Mouse (Mus musculus): Measurements from ENCODE around the gene Rab11fip5. TPM values are rescaled to one million over a fixed set of nuclear protein-coding genes. Genes with fewer than 3 reads are reported as not detected.

Rab11fip5 gene
- polyA plus RNA-seq, 1 experiment from 2014 or later = 12.3 TPM

- Histone ChIP-seq H3K36me3 (no peaks in the 10 kb centered on the region), H3K4me1 (no peaks in the 10 kb centered on the region), H3K4me3 (no peak overlapping the region), H3K27me3 (no peaks in the 10 kb centered on the region), H3K4me2 (replicated peaks) (no peak overlapping the region), H3K9me3 (no peaks in the 10 kb centered on the region), H3K9ac (no peak overlapping the region), H3K27ac (no peak overlapping the region)
- no peak for ATAC-seq (ENCODE audit: insufficient number of reproducible peaks, insufficient read depth, low FRiP score, low TSS enrichment)
Observed at GRCm38 (mm10) chr6:85305826-85306225, 68.6 kb downstream of the Rab11fip5 start.

DNA sequence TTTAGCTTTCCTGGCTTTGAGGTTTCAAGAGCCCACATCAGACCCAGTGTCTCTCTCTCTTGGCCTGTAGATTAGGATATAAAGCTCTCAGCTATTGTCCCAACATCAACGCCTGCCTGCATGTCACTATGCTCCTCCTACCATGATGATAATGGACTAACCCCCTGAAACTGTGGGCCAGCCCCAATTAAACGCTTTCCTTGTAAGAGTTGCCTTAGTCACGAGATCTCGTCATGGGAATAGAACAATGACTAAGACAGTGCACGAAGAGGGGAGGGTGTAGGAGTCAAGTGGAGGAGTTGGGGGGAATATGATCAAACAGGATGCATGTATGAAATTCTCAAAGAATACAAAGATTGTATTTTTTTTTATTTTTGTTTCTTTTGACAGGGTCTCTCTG, 69.5 kb downstream of the Rab11fip5 start:
- Histone ChIP-seq H3K27me3 (no peaks in the 10 kb centered on the region), H3K4me1 (no peaks in the 10 kb centered on the region), H3K9me3 (no peaks in the 10 kb centered on the region), H3K4me3 (no peak overlapping the region), H3K4me2 (replicated peaks) (no peak overlapping the region), H3K36me3 (no peaks in the 10 kb centered on the region), H3K9ac (no peak overlapping the region), H3K27ac (no peak overlapping the region)
- ATAC-seq (ENCODE audit: insufficient number of reproducible peaks, insufficient read depth, low FRiP score, low TSS enrichment) = no peak
- 84% methylated on average over 5 of the region's 5 CpGs for WGBS

- Histone ChIP-seq H3K27ac (no peak overlapping the region), H3K4me1 (no peaks in the 10 kb centered on the region), H3K9ac (no peak overlapping the region), H3K4me2 (replicated peaks) (no peak overlapping the region), H3K9me3 (no peaks in the 10 kb centered on the region), H3K4me3 (no peak overlapping the region), H3K36me3 (no peaks in the 10 kb centered on the region), H3K27me3 (no peaks in the 10 kb centered on the region)
- WGBS = 65% methylated on average over 3 of the region's 3 CpGs
- no peak for ATAC-seq (ENCODE audit: insufficient number of reproducible peaks, insufficient read depth, low FRiP score, low TSS enrichment)
Observed at GRCm38 (mm10) chr6:85302326-85303055, 71.9 kb downstream of the Rab11fip5 start.

- Histone ChIP-seq H3K9me3 (no peaks in the 10 kb centered on the region), H3K4me1 (peaks cover 13% of the 10 kb centered on the region), H3K27me3 (no peaks in the 10 kb centered on the region), H3K27ac (no peak overlapping the region), H3K4me2 (replicated peaks) (no peak overlapping the region), H3K36me3 (no peaks in the 10 kb centered on the region), H3K9ac (no peak overlapping the region), H3K4me3 (no peak overlapping the region)
- WGBS = 45% methylated on average over 7 of the region's 7 CpGs
- ATAC-seq (ENCODE audit: insufficient number of reproducible peaks, insufficient read depth, low FRiP score, low TSS enrichment) = 0 out of 2 replicates have a peak, but pooled peaks have one; percentile 28
Observed at GRCm38 (mm10) chr6:85295384-85296167, 78.9 kb downstream of the Rab11fip5 start.

DNA sequence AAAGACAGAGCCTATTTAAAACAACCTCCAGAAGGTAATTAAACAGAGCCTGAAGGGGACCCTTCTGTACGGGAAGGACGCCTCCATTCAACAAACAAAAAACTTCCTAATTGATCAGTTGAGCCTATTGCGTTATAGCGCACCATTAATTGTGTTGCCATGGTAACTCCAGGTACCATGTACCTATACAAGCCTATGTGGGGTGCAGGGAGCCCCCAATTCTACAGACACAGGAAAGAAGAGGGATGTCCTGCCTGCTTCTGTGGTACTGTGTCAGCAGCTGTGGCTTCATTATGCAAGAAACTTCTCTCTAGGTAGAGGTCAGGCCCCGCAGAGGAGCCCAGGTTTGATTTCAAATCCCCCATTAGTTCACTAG, 80.4 kb downstream of the Rab11fip5 start:
- Histone ChIP-seq H3K27me3 (no peaks in the 10 kb centered on the region), H3K27ac (no peak overlapping the region), H3K9ac (no peak overlapping the region), H3K9me3 (no peaks in the 10 kb centered on the region), H3K36me3 (no peaks in the 10 kb centered on the region), H3K4me2 (replicated peaks) (no peak overlapping the region), H3K4me1 (peaks cover 13% of the 10 kb centered on the region), H3K4me3 (no peak overlapping the region)
- 60% methylated on average over 5 of the region's 5 CpGs for WGBS
- no peak for ATAC-seq (ENCODE audit: insufficient number of reproducible peaks, insufficient read depth, low FRiP score, low TSS enrichment)

- Histone ChIP-seq H3K27ac (no peak overlapping the region), H3K4me2 (replicated peaks) (no peak overlapping the region), H3K9ac (no peak overlapping the region), H3K4me1 (peaks cover 13% of the 10 kb centered on the region), H3K36me3 (no peaks in the 10 kb centered on the region), H3K27me3 (no peaks in the 10 kb centered on the region), H3K9me3 (no peaks in the 10 kb centered on the region), H3K4me3 (no peak overlapping the region)
- no peak for ATAC-seq (ENCODE audit: insufficient number of reproducible peaks, insufficient read depth, low FRiP score, low TSS enrichment)
- WGBS = 48% methylated on average over 10 of the region's 10 CpGs
Observed at GRCm38 (mm10) chr6:85293255-85294003, 81.0 kb downstream of the Rab11fip5 start.

GRCm38 (mm10) chr6:85290869-85291824, 83.3 kb downstream of the Rab11fip5 start:
- peaks cover 13% of the 10 kb centered on the region for H3K4me1 ChIP-seq
- no peak overlapping the region for H3K27ac ChIP-seq
- no peak overlapping the region for H3K9ac ChIP-seq
- no peaks in the 10 kb centered on the region for H3K27me3 ChIP-seq
- no peaks in the 10 kb centered on the region for H3K36me3 ChIP-seq
- WGBS = 89% methylated on average over 16 of the region's 16 CpGs
- ATAC-seq (ENCODE audit: insufficient number of reproducible peaks, insufficient read depth, low FRiP score, low TSS enrichment) = no peak
- H3K4me2 ChIP-seq (replicated peaks) = no peak overlapping the region
- H3K9me3 ChIP-seq = no peaks in the 10 kb centered on the region
- H3K4me3 ChIP-seq = no peak overlapping the region

- Histone ChIP-seq H3K27ac (no peak overlapping the region), H3K9me3 (no peaks in the 10 kb centered on the region), H3K4me1 (no peaks in the 10 kb centered on the region), H3K9ac (no peak overlapping the region), H3K4me2 (replicated peaks) (no peak overlapping the region), H3K36me3 (no peaks in the 10 kb centered on the region), H3K27me3 (no peaks in the 10 kb centered on the region), H3K4me3 (no peak overlapping the region)
- no peak for ATAC-seq (ENCODE audit: insufficient number of reproducible peaks, insufficient read depth, low FRiP score, low TSS enrichment)
- 76% methylated on average over 4 of the region's 4 CpGs for WGBS
Observed at GRCm38 (mm10) chr6:85288193-85288857, 86.1 kb downstream of the Rab11fip5 start.

DNA sequence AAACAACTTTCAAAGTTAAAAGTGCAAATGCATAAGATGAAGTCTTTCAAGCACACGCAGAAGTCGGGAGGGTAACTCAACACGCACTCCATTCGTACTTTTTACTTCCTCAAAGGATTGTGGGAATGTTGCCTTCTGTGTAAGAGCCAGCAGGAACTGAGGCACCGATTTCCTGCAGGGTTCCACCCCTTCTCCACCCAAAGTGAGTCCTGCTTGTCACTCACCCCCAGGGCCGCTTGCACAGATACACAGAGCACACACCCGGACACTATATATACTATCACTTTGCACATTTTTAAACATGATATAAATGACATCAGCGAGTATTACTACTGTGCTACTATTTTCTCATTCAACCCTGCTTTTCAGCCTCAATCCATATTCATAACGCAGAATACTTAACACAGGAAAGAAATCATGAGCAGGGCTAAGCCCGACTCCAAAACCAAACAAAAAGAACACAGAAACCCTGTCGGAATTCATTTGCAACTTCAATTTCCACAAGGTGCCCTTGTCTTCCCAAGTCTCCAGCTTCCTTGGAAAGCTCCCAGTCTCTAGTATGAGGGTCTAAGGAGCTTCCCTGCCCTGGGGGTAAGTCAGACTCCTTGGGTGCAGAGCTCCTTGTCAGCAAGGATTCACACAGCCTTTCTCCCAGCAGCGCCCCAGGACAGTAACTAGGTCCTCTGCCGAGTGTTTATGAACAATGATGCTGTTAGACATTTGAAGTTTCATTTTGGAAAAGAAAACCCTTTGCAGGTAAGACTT, 88.0 kb downstream of the Rab11fip5 start:
- H3K4me2 ChIP-seq (replicated peaks) = no peak overlapping the region
- no peaks in the 10 kb centered on the region for H3K4me1 ChIP-seq
- no peaks in the 10 kb centered on the region for H3K27me3 ChIP-seq
- H3K9ac ChIP-seq = no peak overlapping the region
- ATAC-seq (ENCODE audit: insufficient number of reproducible peaks, insufficient read depth, low FRiP score, low TSS enrichment) = no peak
- no peak overlapping the region for H3K4me3 ChIP-seq
- no peak overlapping the region for H3K27ac ChIP-seq
- H3K9me3 ChIP-seq = no peaks in the 10 kb centered on the region
- 75% methylated on average over 13 of the region's 13 CpGs for WGBS
- no peaks in the 10 kb centered on the region for H3K36me3 ChIP-seq

All from embryonic facial prominence, embryonic 12.5 days (tissue).